Mouse (Mus musculus) olfactory bulb, adult 2 months (tissue): ENCODE measurements around the gene Fip1l1.

ENCODE experiments used
- CTCF ChIP-seq: fragments of 200-500 bp; IDR thresholded peaks from 2 replicates; pipeline ENCODE4 v1.5.1; 2012; ENCODE audit warnings: low read depth, mild to moderate bottlenecking, low read length, moderate library complexity; ENCODE audit not compliant: insufficient read depth
- POLR2A ChIP-seq: fragments of 200-500 bp; IDR thresholded peaks from 2 replicates; pipeline ENCODE4 v1.6.1; 2012; ENCODE audit warnings: mild to moderate bottlenecking, low read depth, low read length, moderate library complexity; ENCODE audit not compliant: insufficient read depth

DNA sequence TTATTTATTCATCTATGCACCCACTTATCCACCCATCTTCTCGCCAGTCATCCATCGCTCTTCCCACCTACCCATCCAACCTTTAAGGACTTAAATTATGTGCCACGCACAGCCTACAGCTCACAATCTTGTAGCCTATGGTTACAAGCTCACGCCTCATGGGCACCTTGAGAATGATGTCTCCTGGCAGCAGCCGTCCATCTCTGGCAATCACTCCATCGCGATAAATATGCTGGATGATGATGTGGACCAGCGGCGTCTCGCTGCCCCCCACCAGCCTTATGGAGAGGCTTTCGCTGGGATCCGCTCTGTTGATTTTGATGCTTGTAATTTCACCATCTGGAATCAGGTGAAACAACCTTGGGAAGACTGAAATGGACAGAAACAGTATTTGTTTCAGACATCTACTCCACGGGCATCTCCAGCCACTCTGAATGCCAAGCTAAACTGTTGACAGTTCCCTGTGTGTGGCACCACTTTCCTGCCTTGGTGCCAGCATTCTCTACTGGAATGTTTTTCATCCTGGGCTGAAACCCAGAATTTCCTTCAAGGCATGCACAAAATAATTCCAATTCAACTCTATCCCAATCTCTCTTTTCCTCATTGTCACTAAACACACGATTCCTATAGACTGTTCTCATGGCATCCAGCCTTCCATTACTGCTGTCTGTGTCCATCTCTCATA is 88.2 kb downstream of the Fip1l1 start:
- TF ChIP-seq CTCF (no peak), POLR2A (no peak)
